In genomic region chr5:64064401-64064800, GRCm38 (mm10) we compare ENCODE assay signal across 21 mouse cellular contexts. TPM values are rescaled to one million over a fixed set of nuclear protein-coding genes. Genes with fewer than 3 reads are reported as not detected.
DNase-seq lines count a peak whose midpoint lies in the region; ATAC-seq and TF ChIP-seq lines count a peak whose summit lies in the region.
"Had no signal": no experiment of that assay in that cellular context is flagged by ENCODE, and none has a peak within 500 bp of the region (broad histone marks: within the 10 kb centered on the region; RNA-seq: fewer than 3 reads in every experiment).

No protein-coding gene starts in this region.

- H3K27me3 ChIP-seq in forebrain, embryonic 12.5 days = no peaks in the 10 kb centered on the region
- H3K27me3 ChIP-seq: embryonic facial prominence, embryonic 12.5 days had no signal

- peaks cover 18% of the 10 kb centered on the region for H3K4me1 ChIP-seq in bone marrow macrophage, adult 2 months (ENCODE audit: control insufficient read depth, insufficient read depth, low read length)
- no peaks in the 10 kb centered on the region for H3K4me1 ChIP-seq in forebrain, embryonic 12.5 days
- H3K4me1 ChIP-seq: embryonic facial prominence, embryonic 10.5 days; embryonic facial prominence, embryonic 12.5 days had no signal

- TF ChIP-seq CTCF in gastrocnemius, adult 2 months (IDR thresholded peaks at IDR 0.05) = no peak
- TF ChIP-seq CTCF in left cerebral cortex, adult 2 months (IDR thresholded peaks at IDR 0.05) = no peak
- TF ChIP-seq CTCF in bone marrow macrophage, adult 2 months (IDR thresholded peaks at IDR 0.05; ENCODE audit: low read depth, low read length) = no peak

- no peak for DNase-seq in gastrocnemius, adult 2 months
- no peak for DNase-seq in gastrocnemius, postnatal 4 days (ENCODE audit: low spot score in 2 of 2)
- no peak for DNase-seq in left cerebral cortex, adult 2 months (ENCODE audit: extremely low spot score in 1 of 2, low spot score in 2 of 2)
- no peak for DNase-seq in left cerebral cortex, postnatal 10 days (ENCODE audit: extremely low spot score in 1 of 2, low spot score in 2 of 2)
- peak; percentile 46 for DNase-seq in brain, adult 2 months (ENCODE audit: low read depth, low spot score)
- no peak for DNase-seq in ovary, postnatal 14 days (ENCODE audit: low spot score)
- DNase-seq: adrenal gland, adult 2 months; adrenal gland, postnatal 10 days; adrenal gland, postnatal 25 days; cerebellum, adult 11 months; cerebellum, adult 18-20 months; cerebellum, adult 8-10 months; cerebellum, adult 9-11 months; cerebellum, postnatal 14 days; cerebellum, postnatal 36 days had no signal

- peak overlapping the region; percentile 82 for H3K27ac ChIP-seq in gastrocnemius, adult 2 months
- H3K27ac ChIP-seq in left cerebral cortex, adult 2 months = peak overlapping the region; percentile 90
- H3K27ac ChIP-seq in bone marrow macrophage, adult 2 months (ENCODE audit: insufficient read depth, low read depth, low read length) = peak overlapping the region; percentile 20; the same call in 1 of the 2 replicates
- H3K27ac ChIP-seq in forebrain, embryonic 12.5 days = no peak overlapping the region
- H3K27ac ChIP-seq: embryonic facial prominence, embryonic 10.5 days; embryonic facial prominence, embryonic 12.5 days had no signal

- no peaks in the 10 kb centered on the region for H3K9me3 ChIP-seq in forebrain, embryonic 12.5 days
- H3K9me3 ChIP-seq: embryonic facial prominence, embryonic 10.5 days; embryonic facial prominence, embryonic 12.5 days had no signal

- H3K4me2 ChIP-seq in forebrain, embryonic 12.5 days = no peak overlapping the region
- H3K4me2 ChIP-seq: embryonic facial prominence, embryonic 12.5 days had no signal

- H3K4me3 ChIP-seq in gastrocnemius, adult 2 months = no peak overlapping the region
- no peak overlapping the region for H3K4me3 ChIP-seq in left cerebral cortex, adult 2 months
- no peak overlapping the region for H3K4me3 ChIP-seq in bone marrow macrophage, adult 2 months (ENCODE audit: insufficient read depth, low read length)
- no peak overlapping the region for H3K4me3 ChIP-seq in forebrain, embryonic 12.5 days (replicated peaks)
- H3K4me3 ChIP-seq: embryonic facial prominence, embryonic 10.5 days; embryonic facial prominence, embryonic 12.5 days had no signal

- intact Hi-C loops in gastrocnemius, adult 2 months (cut with DNase I) = loop anchor here (10.0 kb wide), 1 partner anchor 250 kb away; the partner anchor contains the start of gene 0610040J01Rik
- intact Hi-C loops in left cerebral cortex, adult 2 months (cut with DNase I) = loop anchor here (10.0 kb wide), 1 partner anchor 250 kb away; the partner anchor contains the start of gene 0610040J01Rik
- intact Hi-C loops in left cerebral cortex, postnatal 10 days (cut with DNase I) = loop anchor here (5.0 kb wide), 1 partner anchor 97 kb away; the partner anchor contains the start of gene Rell1

- no peak overlapping the region for H3K9ac ChIP-seq in forebrain, embryonic 12.5 days
- H3K9ac ChIP-seq: embryonic facial prominence, embryonic 12.5 days had no signal

- no peak for TF ChIP-seq POLR2A in bone marrow macrophage, adult 2 months (IDR thresholded peaks at IDR 0.05; ENCODE audit: borderline replicate concordance, low read depth, low read length)

- no peaks in the 10 kb centered on the region for H3K36me3 ChIP-seq in forebrain, embryonic 12.5 days (replicated peaks)
- H3K36me3 ChIP-seq: embryonic facial prominence, embryonic 10.5 days; embryonic facial prominence, embryonic 12.5 days had no signal

- WGBS in forebrain, embryonic 12.5 days = 84% methylated on average over 3 of the region's 3 CpGs

- ATAC-seq in forebrain, embryonic 12.5 days (ENCODE audit: low FRiP score) = no peak
- ATAC-seq: forebrain, embryonic 14.5 days; forebrain, embryonic 16.5 days had no signal

RNA-seq across cellular contexts. Expression of gene Pgm2, which starts 28.3 kb away (rescaled TPM):
- total RNA-seq in gastrocnemius, adult 2 months (2021) = 1 to 10 TPM; 1.8 to 2.9 TPM
- total RNA-seq in gastrocnemius, postnatal 4 days (2021) = 10 to 100 TPM; 12.2 to 14.4 TPM
- 10 to 100 TPM in 1 of 2 experiments, 1 to 10 TPM in 1; 9.1 to 13.1 TPM for total RNA-seq in left cerebral cortex, adult 2 months (2021)
- 10 to 100 TPM; 10.3 to 10.7 TPM for total RNA-seq in left cerebral cortex, postnatal 10 days (2021)
- 31.5 and 36.0 TPM in 2 replicates for polyA plus RNA-seq in bone marrow macrophage, adult 2 months (2012; ENCODE audit: insufficient read depth, insufficient read length, missing spikeins)
- 30.7 and 31.5 TPM in 2 replicates for polyA plus RNA-seq in forebrain, embryonic 12.5 days (2016; fragmentation: Nextera tagmentation; extraction: Ambion mirVana)
